Mouse (Mus musculus) cerebellum, adult 2 months (tissue): ENCODE measurements around the gene Glycam1. TPM values are rescaled to one million over a fixed set of nuclear protein-coding genes. Genes with fewer than 3 reads are reported as not detected.

Experiments used
- DNase-seq, 2 experiments: peaks; one replicate each; pipeline ENCODE4 v3.0.0; 2021
- H3K27ac ChIP-seq: fragments of 200-500 bp; 2 replicates; pipeline ENCODE4 v1.5.1; 2012; ENCODE audit warnings: low read length, control low read depth, inconsistent platforms; ENCODE audit not compliant: insufficient read depth
- H3K27me3 ChIP-seq: fragments of 200-500 bp; 2 replicates; pipeline ENCODE4 v1.6.1; 2012; ENCODE audit warnings: inconsistent platforms, mild to moderate bottlenecking, low read length, moderate library complexity; ENCODE audit not compliant: control insufficient read depth, insufficient read depth
- H3K4me1 ChIP-seq: fragments of 200-500 bp; 2 replicates; pipeline ENCODE4 v1.6.1; 2011; ENCODE audit warnings: low read length; ENCODE audit not compliant: control insufficient read depth, insufficient read depth
- H3K4me3 ChIP-seq: fragments of 200-500 bp; replicated peaks from 2 replicates; pipeline ENCODE3; 2011; ENCODE audit warnings: mild to moderate bottlenecking, low read depth, low read length, control low read depth; ENCODE audit not compliant: insufficient read depth
- CTCF ChIP-seq: fragments of 200-500 bp; IDR thresholded peaks from 2 replicates; pipeline ENCODE4 v1.5.1; 2011; ENCODE audit warnings: low read depth, mild to moderate bottlenecking, control low read depth, low read length, moderate library complexity, borderline replicate concordance; ENCODE audit not compliant: insufficient read depth
- POLR2A ChIP-seq: fragments of 200-500 bp; IDR thresholded peaks from 2 replicates; pipeline ENCODE4 v1.6.1; 2011; ENCODE audit warnings: low read length, control low read depth, borderline replicate concordance; ENCODE audit not compliant: insufficient read depth
- WGBS: fragments of 180-500 bp; shearing (Covaris S2); methylation state at CpG from one replicate; pipeline ENCODE4 v1.1.7; 2018; 5-methylcytosine and 5-hydroxymethylcytosine counted together
- polyA plus RNA-seq: library from polyadenylated mRNA; depleted of rRNA; stranded (reverse); fragments of >200 nt; gene quantifications from 2 replicates; pipeline ENCODE4 v1.2.3, GENCODE M21; 2012

Glycam1 gene
- polyA plus RNA-seq, 1 experiment: not detected

GRCm38 (mm10) chr15:103534054-103534620 lies 30.7 kb downstream of the Glycam1 start:
- no peak overlapping the region for H3K4me3 ChIP-seq

GRCm38 (mm10) chr15:103530372-103530771 lies 34.5 kb downstream of the Glycam1 start:
- no peak overlapping the region for H3K27ac ChIP-seq
- H3K4me1 ChIP-seq: no peaks in the 10 kb centered on the region

More at GRCm38 (mm10) chr15:103534054-103534620, 30.7 kb downstream of the Glycam1 start:
- DNase-seq: no peak
- no peak overlapping the region for H3K27ac ChIP-seq
- TF ChIP-seq CTCF (no peak), POLR2A (no peak)
- WGBS: 85% methylated on average over 7 of the region's 7 CpGs
- no peaks in the 10 kb centered on the region for H3K27me3 ChIP-seq
- no peaks in the 10 kb centered on the region for H3K4me1 ChIP-seq

DNA sequence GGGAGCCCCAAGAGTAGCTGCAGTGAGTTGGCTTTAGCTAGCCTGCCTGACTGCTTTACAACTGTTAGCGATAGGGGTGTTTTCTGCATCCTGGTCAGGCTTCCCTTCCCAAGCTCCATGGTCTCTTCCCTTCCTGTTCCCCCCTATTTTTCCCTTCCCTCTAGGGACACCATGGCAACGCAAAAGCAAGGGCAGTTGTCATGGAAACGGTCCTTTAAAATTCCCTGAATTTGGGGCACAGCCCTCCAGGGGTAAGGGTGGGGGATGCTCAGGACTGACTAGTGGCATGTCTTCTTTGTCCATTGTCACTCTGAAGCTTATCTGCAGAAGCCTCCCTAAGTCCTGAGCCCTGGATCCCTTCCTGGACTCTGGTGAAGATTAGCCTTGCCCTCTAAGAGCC lies 41.7 kb downstream of the Glycam1 start:
- 63% methylated on average over 3 of the region's 3 CpGs for WGBS
- Histone ChIP-seq H3K27ac (no peak overlapping the region), H3K4me1 (peaks cover 28% of the 10 kb centered on the region), H3K4me3 (no peak overlapping the region), H3K27me3 (no peaks in the 10 kb centered on the region)
- TF ChIP-seq POLR2A (no peak), CTCF (no peak)
- DNase-seq: no peak

More at GRCm38 (mm10) chr15:103530372-103530771, 34.5 kb downstream of the Glycam1 start:
- TF ChIP-seq POLR2A: no peak
- TF ChIP-seq CTCF: peak; percentile 89
- H3K27me3 ChIP-seq: no peaks in the 10 kb centered on the region
- DNase-seq: peak; percentile 65 to 71
- WGBS: 11% methylated on average over 5 of the region's 5 CpGs
- no peak overlapping the region for H3K4me3 ChIP-seq

DNA sequence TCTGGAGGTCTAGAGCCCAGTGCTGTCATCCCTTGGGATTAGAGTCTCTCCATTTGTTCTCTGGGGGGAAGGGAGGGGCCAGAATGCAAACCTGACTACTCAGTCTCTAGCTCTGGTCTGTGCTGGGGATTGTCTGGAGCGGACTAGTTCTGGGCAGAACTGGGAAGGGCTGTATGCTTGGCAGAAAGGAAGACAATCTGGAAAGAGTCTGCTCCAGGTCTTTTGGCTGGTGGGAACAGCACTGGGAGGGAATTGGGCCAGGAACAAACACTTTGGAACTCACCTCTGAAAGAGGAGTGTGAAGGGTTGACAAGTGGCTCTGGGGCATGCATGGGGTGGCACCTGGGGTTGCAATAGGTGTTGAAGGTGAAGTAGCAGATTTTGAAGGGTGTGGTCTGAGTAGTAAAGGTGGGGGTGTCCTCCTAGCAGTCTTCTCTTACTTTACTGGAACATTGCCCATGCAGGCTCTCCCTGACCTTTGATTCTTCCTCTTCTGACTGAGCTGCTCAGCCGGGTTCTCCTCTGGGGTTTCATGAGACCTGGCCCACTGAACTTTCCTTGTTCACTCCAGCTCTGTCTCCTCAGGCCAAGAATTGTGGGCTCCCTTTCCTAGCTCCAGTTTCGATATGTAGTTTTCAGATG lies 42.3 kb downstream of the Glycam1 start:
- peak in 1 of 2 experiments; percentile 39 for DNase-seq
- peaks cover 28% of the 10 kb centered on the region for H3K4me1 ChIP-seq
- 42% methylated on average over 3 of the region's 3 CpGs for WGBS
- H3K27ac ChIP-seq: no peak overlapping the region
- no peak overlapping the region for H3K4me3 ChIP-seq
- no peak for TF ChIP-seq CTCF
- no peak for TF ChIP-seq POLR2A
- no peaks in the 10 kb centered on the region for H3K27me3 ChIP-seq

- Histone ChIP-seq H3K27me3 (no peaks in the 10 kb centered on the region), H3K4me3 (no peak overlapping the region), H3K27ac (no peak overlapping the region), H3K4me1 (peaks cover 28% of the 10 kb centered on the region)
- WGBS: 53% methylated on average over 4 of the region's 4 CpGs
- TF ChIP-seq POLR2A (no peak), CTCF (no peak)
- DNase-seq: no peak
Measured at GRCm38 (mm10) chr15:103519386-103520378, 45.2 kb downstream of the Glycam1 start.

GRCm38 (mm10) chr15:103518600-103519385 lies 46.1 kb downstream of the Glycam1 start:
- Histone ChIP-seq H3K4me1 (peaks cover 28% of the 10 kb centered on the region), H3K27me3 (no peaks in the 10 kb centered on the region), H3K27ac (no peak overlapping the region), H3K4me3 (no peak overlapping the region)
- DNase-seq: peak; percentile 52 to 59
- 6% methylated on average over 5 of the region's 5 CpGs for WGBS
- TF ChIP-seq CTCF (no peak), POLR2A (no peak)

GRCm38 (mm10) chr15:103514914-103515313 lies 50.0 kb downstream of the Glycam1 start:
- Histone ChIP-seq H3K27me3 (no peaks in the 10 kb centered on the region), H3K4me3 (no peak overlapping the region), H3K4me1 (peaks cover 10% of the 10 kb centered on the region; the same call in 1 of the 2 replicates), H3K27ac (no peak overlapping the region)
- no peak for DNase-seq
- whole genome bisulfite sequencing: 63% methylated on average over 3 of the region's 3 CpGs
- TF ChIP-seq CTCF (no peak), POLR2A (no peak)
